16 mouse cellular contexts compared by ENCODE assay signal in genomic region chr9:96832516-96832915, GRCm38 (mm10). TPM values are rescaled to one million over a fixed set of nuclear protein-coding genes. Genes with fewer than 3 reads are reported as not detected.
DNase-seq lines count a peak whose midpoint lies in the region; ATAC-seq lines count a peak whose summit lies in the region.
"Had no signal": no experiment of that assay in that cellular context is flagged by ENCODE, and none has a peak within 500 bp of the region (broad histone marks: within the 10 kb centered on the region; RNA-seq: fewer than 3 reads in every experiment).

No protein-coding gene starts in this region.

- 40% methylated on average over 4 of the region's 4 CpGs for WGBS in heart, embryonic 13.5 days
- 82% methylated on average over 4 of the region's 4 CpGs for WGBS in midbrain, embryonic 16.5 days
- 76% methylated on average over 4 of the region's 4 CpGs for WGBS in midbrain, embryonic 11.5 days
- WGBS in neural tube, embryonic 14.5 days, result 80% methylated on average over 4 of the region's 4 CpGs

- ATAC-seq in heart, embryonic 13.5 days (ENCODE audit: extremely low read depth, insufficient number of reproducible peaks, low FRiP score, low TSS enrichment), result no peak
- no peak for ATAC-seq in midbrain, embryonic 16.5 days
- no peak for ATAC-seq in midbrain, embryonic 11.5 days (ENCODE audit: low FRiP score)
- no peak for ATAC-seq in neural tube, embryonic 14.5 days (ENCODE audit: low read depth)
- ATAC-seq: activated CD4-positive, CD25-positive, alpha-beta regulatory T cell, adult 4 months; lung, postnatal 0 days had no signal

- H3K27ac ChIP-seq in heart, embryonic 13.5 days (replicated peaks), result peak overlapping the region; percentile 61
- peak overlapping the region; percentile 25; the same call in 1 of the 2 replicates for H3K27ac ChIP-seq in midbrain, embryonic 16.5 days (ENCODE audit: low read length)
- no peak overlapping the region for H3K27ac ChIP-seq in midbrain, embryonic 11.5 days (ENCODE audit: low read depth, low read length)
- 0 out of 2 replicates have a peak overlapping the region, but pooled peaks have one; percentile 8 for H3K27ac ChIP-seq in neural tube, embryonic 14.5 days (ENCODE audit: low read depth, low read length)
- H3K27ac ChIP-seq: liver, embryonic 14.5 days had no signal

- no peak overlapping the region for H3K4me3 ChIP-seq in heart, embryonic 13.5 days
- no peak overlapping the region for H3K4me3 ChIP-seq in midbrain, embryonic 16.5 days (ENCODE audit: low read depth, low read length)
- no peak overlapping the region for H3K4me3 ChIP-seq in midbrain, embryonic 11.5 days (ENCODE audit: low read depth, low read length)
- H3K4me3 ChIP-seq in neural tube, embryonic 14.5 days (ENCODE audit: low read depth, low read length), result no peak overlapping the region
- H3K4me3 ChIP-seq: forebrain, embryonic 10.5 days had no signal

- no peak overlapping the region for H3K4me2 ChIP-seq in heart, embryonic 13.5 days
- no peak overlapping the region for H3K4me2 ChIP-seq in midbrain, embryonic 16.5 days (ENCODE audit: low read length)
- no peak overlapping the region for H3K4me2 ChIP-seq in midbrain, embryonic 11.5 days
- no peak overlapping the region for H3K4me2 ChIP-seq in neural tube, embryonic 14.5 days (ENCODE audit: low read depth, low read length)

- H3K36me3 ChIP-seq in heart, embryonic 13.5 days, result peaks cover 20% of the 10 kb centered on the region
- no peaks in the 10 kb centered on the region for H3K36me3 ChIP-seq in midbrain, embryonic 16.5 days (ENCODE audit: control insufficient read depth, insufficient read depth, low read length)
- no peaks in the 10 kb centered on the region for H3K36me3 ChIP-seq in midbrain, embryonic 11.5 days (ENCODE audit: control insufficient read depth, insufficient read depth, low read length)
- no peaks in the 10 kb centered on the region for H3K36me3 ChIP-seq in neural tube, embryonic 14.5 days (ENCODE audit: control insufficient read depth, insufficient read depth, low read length)

- intact Hi-C loops in heart, postnatal 14 days (cut with DNase I), result no loop called here

- no peak overlapping the region for H3K9ac ChIP-seq in heart, embryonic 13.5 days
- no peak overlapping the region for H3K9ac ChIP-seq in midbrain, embryonic 16.5 days (ENCODE audit: low read depth, low read length)
- no peak overlapping the region for H3K9ac ChIP-seq in midbrain, embryonic 11.5 days (ENCODE audit: low read length)
- no peak overlapping the region for H3K9ac ChIP-seq in neural tube, embryonic 14.5 days (replicated peaks; ENCODE audit: low read depth, low read length)
- H3K9ac ChIP-seq: liver, embryonic 14.5 days had no signal

- H3K4me1 ChIP-seq in heart, embryonic 13.5 days, result peaks cover 19% of the 10 kb centered on the region
- peaks cover 14% of the 10 kb centered on the region for H3K4me1 ChIP-seq in midbrain, embryonic 16.5 days (ENCODE audit: control insufficient read depth, insufficient read depth, low read length)
- no peaks in the 10 kb centered on the region for H3K4me1 ChIP-seq in midbrain, embryonic 11.5 days (ENCODE audit: control insufficient read depth, insufficient read depth, low read length)
- H3K4me1 ChIP-seq in neural tube, embryonic 14.5 days (ENCODE audit: control insufficient read depth, insufficient read depth, low read length), result peaks cover 18% of the 10 kb centered on the region

- H3K9me3 ChIP-seq in heart, embryonic 13.5 days, result no peaks in the 10 kb centered on the region
- no peaks in the 10 kb centered on the region for H3K9me3 ChIP-seq in midbrain, embryonic 16.5 days (replicated peaks; ENCODE audit: control insufficient read depth, low read length, poor library complexity, severe bottlenecking)
- no peaks in the 10 kb centered on the region for H3K9me3 ChIP-seq in midbrain, embryonic 11.5 days (ENCODE audit: control insufficient read depth, low read length)
- H3K9me3 ChIP-seq in neural tube, embryonic 14.5 days (ENCODE audit: control insufficient read depth, low read length), result no peaks in the 10 kb centered on the region
- H3K9me3 ChIP-seq: forebrain, embryonic 10.5 days had no signal

- DNase-seq in adrenal gland, postnatal 10 days, result peak; percentile 27
- DNase-seq in adrenal gland, adult 8-10 months, result no peak
- DNase-seq in heart, postnatal 14 days, result no peak
- no peak for DNase-seq in midbrain, embryonic 11.5 days (ENCODE audit: low spot score, missing footprints)
- DNase-seq in kidney, postnatal 25 days, result no peak
- DNase-seq: gastrocnemius, postnatal 14 days; heart, postnatal 4 days; kidney, postnatal 10 days; right cerebral cortex, postnatal 25 days had no signal

- H3K27me3 ChIP-seq in heart, embryonic 13.5 days (replicated peaks), result no peaks in the 10 kb centered on the region
- no peaks in the 10 kb centered on the region for H3K27me3 ChIP-seq in midbrain, embryonic 16.5 days (ENCODE audit: control insufficient read depth, insufficient read depth, low read depth, low read length)
- H3K27me3 ChIP-seq in midbrain, embryonic 11.5 days (ENCODE audit: control insufficient read depth, insufficient read depth, low read length), result no peaks in the 10 kb centered on the region
- no peaks in the 10 kb centered on the region for H3K27me3 ChIP-seq in neural tube, embryonic 14.5 days (ENCODE audit: control insufficient read depth, insufficient read depth, low read length)

RNA-seq across cellular contexts. Expression of gene Pxylp1, which starts 60.0 kb away (rescaled TPM):
- total RNA-seq in adrenal gland, postnatal 10 days (2021), result 10 to 100 TPM in 1 of 2 experiments, 1 to 10 TPM in 1; 8.8 to 11.0 TPM
- total RNA-seq in adrenal gland, adult 8-10 months (2022), result 10 to 100 TPM in 2 of 4 experiments, 1 to 10 TPM in 2; 7.7 to 16.5 (median 12.9) TPM
- polyA plus RNA-seq in heart, embryonic 13.5 days (2015; fragmentation: Nextera tagmentation; extraction: Ambion mirVana), result 29.5 and 33.3 TPM in 2 replicates
- total RNA-seq in heart, postnatal 14 days (2021), result 10 to 100 TPM; 17.4 to 20.9 TPM
- 39.3 and 47.8 TPM in 2 replicates for polyA plus RNA-seq in midbrain, embryonic 16.5 days (2015; fragmentation: Nextera tagmentation; extraction: Ambion mirVana)
- polyA plus RNA-seq in midbrain, embryonic 11.5 days (2014; fragmentation: Nextera tagmentation; extraction: Ambion mirVana), result 63.8 and 71.8 TPM in 2 replicates
- polyA plus RNA-seq in neural tube, embryonic 14.5 days (2014; fragmentation: Nextera tagmentation; extraction: Ambion mirVana), result 29.5 and 30.3 TPM in 2 replicates
